18 mouse cellular contexts compared by ENCODE assay signal in the genomic region with DNA sequence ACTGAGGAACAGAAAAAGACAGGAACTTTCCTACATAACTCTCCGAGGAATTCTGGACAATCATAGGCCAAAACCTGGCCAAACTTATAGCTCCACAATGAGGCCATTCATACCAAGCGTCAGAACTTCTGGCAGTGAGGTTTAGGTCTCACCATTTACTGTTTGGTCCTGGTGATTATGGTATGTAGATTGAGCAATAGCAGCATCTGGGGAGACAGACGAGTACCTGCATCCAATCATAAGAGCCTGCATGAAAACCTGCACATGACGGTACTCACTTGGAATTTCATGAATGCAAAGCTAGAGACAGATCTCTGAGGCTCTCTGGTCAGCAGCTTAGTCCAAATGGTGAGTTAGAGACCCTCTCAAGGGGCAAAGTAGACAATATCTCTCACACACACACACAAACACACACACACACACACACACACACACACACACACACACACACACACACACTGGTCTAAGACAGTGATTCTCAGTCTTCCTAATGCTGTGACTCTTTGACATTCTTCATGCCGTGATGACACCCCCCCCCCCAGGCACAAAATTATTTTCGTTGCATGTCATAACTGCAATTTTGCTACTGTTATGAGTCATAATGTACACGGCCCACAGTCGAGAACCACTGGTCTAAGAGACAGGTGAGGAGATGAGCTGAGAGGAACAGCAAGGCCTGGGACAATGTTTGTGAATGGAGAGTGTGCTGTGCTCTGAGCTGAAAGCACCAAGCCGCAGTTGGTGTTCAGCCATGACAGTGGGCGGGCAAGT.
DNase-seq lines count a peak whose midpoint lies in the region; ATAC-seq and TF ChIP-seq lines count a peak whose summit lies in the region.
"Had no signal": no experiment of that assay in that cellular context is flagged by ENCODE, and none has a peak within 500 bp of the region (broad histone marks: within the 10 kb centered on the region; RNA-seq: fewer than 3 reads in every experiment).

No protein-coding gene starts in this region.

- ATAC-seq in lung, postnatal 0 days, result no peak
- ATAC-seq in kidney, embryonic 14.5 days (ENCODE audit: low FRiP score, low TSS enrichment), result no peak
- ATAC-seq in midbrain, embryonic 15.5 days (replicated peaks), result no peak

- in situ Hi-C loops in CH12.LX (cut with MboI; ENCODE audit: low pct_ligation_motif_present, low pct_unique_long_range_greater_than_20kb, low sequenced_read_pairs), result no loop called here

- H3K9ac ChIP-seq in lung, postnatal 0 days (replicated peaks; ENCODE audit: low read depth), result no peak overlapping the region
- no peak overlapping the region for H3K9ac ChIP-seq in CH12.LX (ENCODE audit: insufficient read depth, low read depth)
- H3K9ac ChIP-seq in kidney, embryonic 14.5 days (ENCODE audit: low read depth, low read length), result no peak overlapping the region
- no peak overlapping the region for H3K9ac ChIP-seq in midbrain, embryonic 15.5 days
- H3K9ac ChIP-seq: embryonic facial prominence, embryonic 13.5 days; forebrain, embryonic 12.5 days; hindbrain, embryonic 13.5 days had no signal

- no peak for TF ChIP-seq EP300 in lung, postnatal 0 days (IDR thresholded peaks at IDR 0.05)
- 0 out of 2 replicates have a peak, but pooled peaks have one; percentile 25 for TF ChIP-seq EP300 in CH12.LX (IDR thresholded peaks at IDR 0.05; ENCODE audit: low read length)

- H3K9me3 ChIP-seq in lung, postnatal 0 days (ENCODE audit: low read length), result no peaks in the 10 kb centered on the region
- no peaks in the 10 kb centered on the region for H3K9me3 ChIP-seq in CH12.LX (replicated peaks; ENCODE audit: low read length)
- no peaks in the 10 kb centered on the region for H3K9me3 ChIP-seq in kidney, embryonic 14.5 days (ENCODE audit: control insufficient read depth, low read length)
- H3K9me3 ChIP-seq in midbrain, embryonic 15.5 days, result no peaks in the 10 kb centered on the region
- H3K9me3 ChIP-seq: embryonic facial prominence, embryonic 13.5 days; forebrain, embryonic 12.5 days; heart, embryonic 10.5 days; hindbrain, embryonic 13.5 days had no signal

- H3K27ac ChIP-seq in lung, postnatal 0 days (ENCODE audit: low read length), result no peak overlapping the region
- no peak overlapping the region for H3K27ac ChIP-seq in CH12.LX (ENCODE audit: insufficient read depth, low read depth)
- no peak overlapping the region for H3K27ac ChIP-seq in kidney, embryonic 14.5 days (ENCODE audit: low read depth, low read length)
- no peak overlapping the region for H3K27ac ChIP-seq in midbrain, embryonic 15.5 days
- H3K27ac ChIP-seq: embryonic facial prominence, embryonic 13.5 days; forebrain, embryonic 12.5 days; heart, embryonic 10.5 days; hindbrain, embryonic 13.5 days had no signal

- 65% methylated on average over 10 of the region's 10 CpGs for WGBS in lung, postnatal 0 days
- WGBS in kidney, embryonic 14.5 days, result 86% methylated on average over 10 of the region's 10 CpGs
- WGBS in midbrain, embryonic 15.5 days, result 89% methylated on average over 10 of the region's 10 CpGs

- no peaks in the 10 kb centered on the region for H3K27me3 ChIP-seq in lung, postnatal 0 days (replicated peaks; ENCODE audit: insufficient read depth, low read length)
- no peaks in the 10 kb centered on the region for H3K27me3 ChIP-seq in CH12.LX (replicated peaks)
- no peaks in the 10 kb centered on the region for H3K27me3 ChIP-seq in kidney, embryonic 14.5 days (ENCODE audit: control insufficient read depth, insufficient read depth, low read length)
- no peaks in the 10 kb centered on the region for H3K27me3 ChIP-seq in midbrain, embryonic 15.5 days (replicated peaks)
- H3K27me3 ChIP-seq: embryonic facial prominence, embryonic 13.5 days; hindbrain, embryonic 13.5 days had no signal

- dilution Hi-C loops in CH12.LX (cut with MboI; ENCODE audit: extremely low pct_ligation_motif_present, extremely low pct_unique_long_range_greater_than_20kb, low sequenced_read_pairs), result no loop called here

- TF ChIP-seq CTCF in lung, postnatal 0 days (IDR thresholded peaks at IDR 0.05), result no peak
- no peak for TF ChIP-seq CTCF in CH12.LX (conservative IDR thresholded peaks at IDR 0.05 in 1 of 2, IDR thresholded peaks at IDR 0.05 in 1 of 2; ENCODE audit: low read depth in 2 of 2, low read length in 2 of 2)

- peak; percentile 6 for DNase-seq in lung, postnatal 25 days (ENCODE audit: low spot score)
- no peak for DNase-seq in lung, postnatal 0 days (ENCODE audit: low spot score)
- DNase-seq in 3T3-L1 (ENCODE audit: low read depth, low spot score), result peak; percentile 85
- peak; percentile 47 for DNase-seq in CH12.LX (ENCODE audit: extremely low read depth)
- DNase-seq: adrenal gland, postnatal 10 days; cerebellum, adult 11-12 months; cerebellum, adult 9-10 months; cerebellum, postnatal 36 days; gastrocnemius, postnatal 10 days; heart, adult 18-20 months; heart, postnatal 10 days; heart, postnatal 4 days had no signal

- no peak for TF ChIP-seq RAD21 in CH12.LX (IDR thresholded peaks at IDR 0.05; ENCODE audit: low read depth, low read length)

- H3K36me3 ChIP-seq in lung, postnatal 0 days (ENCODE audit: insufficient read depth, low read length), result no peaks in the 10 kb centered on the region
- no peaks in the 10 kb centered on the region for H3K36me3 ChIP-seq in CH12.LX (replicated peaks in 1 of 2; ENCODE audit: control insufficient read depth in 1 of 2, insufficient read depth in 1 of 2, low read length in 1 of 2)
- no peaks in the 10 kb centered on the region for H3K36me3 ChIP-seq in kidney, embryonic 14.5 days (ENCODE audit: control insufficient read depth, insufficient read depth, low read length)
- no peaks in the 10 kb centered on the region for H3K36me3 ChIP-seq in midbrain, embryonic 15.5 days (replicated peaks)
- H3K36me3 ChIP-seq: embryonic facial prominence, embryonic 13.5 days; forebrain, embryonic 12.5 days; heart, embryonic 10.5 days; hindbrain, embryonic 13.5 days had no signal

- H3K79me2 ChIP-seq in CH12.LX (replicated peaks; ENCODE audit: control insufficient read depth, extremely low read depth, insufficient read depth, poor library complexity, severe bottlenecking), result no peaks in the 10 kb centered on the region

- H3K4me1 ChIP-seq in lung, postnatal 0 days (ENCODE audit: insufficient read depth, low read depth, low read length), result no peaks in the 10 kb centered on the region
- peaks cover 6 to 21% of the 10 kb centered on the region in 2 experiments; a peak in 3 of 4 replicates for H3K4me1 ChIP-seq in CH12.LX (ENCODE audit: control insufficient read depth in 1 of 2, insufficient read depth in 2 of 2)
- H3K4me1 ChIP-seq in kidney, embryonic 14.5 days (ENCODE audit: control insufficient read depth, insufficient read depth, low read length), result no peaks in the 10 kb centered on the region
- H3K4me1 ChIP-seq in midbrain, embryonic 15.5 days, result no peaks in the 10 kb centered on the region
- H3K4me1 ChIP-seq: heart, embryonic 10.5 days had no signal

- TF ChIP-seq POLR2A in CH12.LX (IDR thresholded peaks at IDR 0.05; ENCODE audit: low read depth, low read length), result no peak

- H3K4me2 ChIP-seq in lung, postnatal 0 days (replicated peaks; ENCODE audit: low read depth, low read length), result no peak overlapping the region
- no peak overlapping the region for H3K4me2 ChIP-seq in CH12.LX (ENCODE audit: insufficient read depth, low read depth, poor library complexity, severe bottlenecking)
- no peak overlapping the region for H3K4me2 ChIP-seq in kidney, embryonic 14.5 days (replicated peaks; ENCODE audit: low read depth, low read length)
- H3K4me2 ChIP-seq in midbrain, embryonic 15.5 days, result no peak overlapping the region
- H3K4me2 ChIP-seq: embryonic facial prominence, embryonic 13.5 days; forebrain, embryonic 12.5 days; hindbrain, embryonic 13.5 days had no signal

- no peak overlapping the region for H3K4me3 ChIP-seq in lung, postnatal 0 days (ENCODE audit: low read depth, low read length)
- H3K4me3 ChIP-seq in CH12.LX (replicated peaks in 1 of 3; ENCODE audit: low read depth in 2 of 3, low read length in 2 of 3, poor library complexity in 1 of 3), result no peak overlapping the region
- H3K4me3 ChIP-seq in kidney, embryonic 14.5 days (ENCODE audit: low read length), result no peak overlapping the region
- no peak overlapping the region for H3K4me3 ChIP-seq in midbrain, embryonic 15.5 days
- H3K4me3 ChIP-seq: embryonic facial prominence, embryonic 13.5 days; forebrain, embryonic 12.5 days; heart, embryonic 10.5 days; hindbrain, embryonic 13.5 days had no signal

TF ChIP-seq in CH12.LX, 34 proteins besides CTCF, POLR2A, EP300 and RAD21:
- peak; percentile 39; the same call in 1 of the 2 replicates for TF ChIP-seq MEF2A (IDR thresholded peaks at IDR 0.05; ENCODE audit: borderline replicate concordance, low read depth, low read length)
- TF ChIP-seq TBP (conservative IDR thresholded peaks at IDR 0.05; ENCODE audit: low read depth, low read length), result no peak
- peak; percentile 23; the same call in 1 of the 2 replicates for TF ChIP-seq JUN (IDR thresholded peaks at IDR 0.05; ENCODE audit: insufficient read depth, low read depth, low read length)
- TF ChIP-seq IRF4 (IDR thresholded peaks at IDR 0.05; ENCODE audit: low read depth, low read length), result peak; percentile 73
- peak; percentile 33; the same call in 1 of the 2 replicates for TF ChIP-seq TCF12 (IDR thresholded peaks at IDR 0.05; ENCODE audit: low read depth, low read length)
- TF ChIP-seq JUND (conservative IDR thresholded peaks at IDR 0.05; ENCODE audit: low read depth, low read length), result peak; percentile 74
